Mouse (Mus musculus): ENCODE measurements around the gene Olfr328. TPM values are rescaled to one million over a fixed set of nuclear protein-coding genes. Genes with fewer than 3 reads are reported as not detected.

Olfr328 gene
- total RNA-seq, 4 experiments from 2014 or later = 0.14 to 0.25 (median 0.17) TPM; not detected in 1

Other genes with a start within 250 kb of the Olfr328 start
- gene Zfp692, start 248.6 kb downstream of the Olfr328 start, total RNA-seq (2022) = 10 to 100 TPM; 25.0 to 28.7 (median 26.5) TPM
- gene Zfp672, start 225.3 kb downstream of the Olfr328 start, total RNA-seq (2022) = 10 to 100 TPM; 41.1 to 48.4 (median 45.4) TPM
- 10 to 100 TPM; 41.8 to 49.8 (median 44.4) TPM for gene Sh3bp5l, start 224.9 kb downstream of the Olfr328 start, total RNA-seq (2022)
- gene Lypd8, start 176.6 kb downstream of the Olfr328 start, total RNA-seq (2022) = not detected
- gene 1810065E05Rik, start 134.5 kb downstream of the Olfr328 start, total RNA-seq (2022) = not detected
- gene Gm12253, start 123.1 kb downstream of the Olfr328 start, total RNA-seq (2022) = not detected
- gene Lypd9, start 102.7 kb downstream of the Olfr328 start, total RNA-seq (2022) = not detected
- not detected for gene Olfr30, start 93.4 kb downstream of the Olfr328 start, total RNA-seq (2022)
- gene Olfr332, start 63.1 kb downstream of the Olfr328 start, total RNA-seq (2022) = not detected
- gene Olfr331, start 53.1 kb downstream of the Olfr328 start, total RNA-seq (2022) = not detected
- not detected for gene Olfr330, start 20.8 kb downstream of the Olfr328 start, total RNA-seq (2022)
- gene Olfr329-ps, start 9.2 kb downstream of the Olfr328 start, total RNA-seq (2022) = not detected
- gene Olfr224, start 14.9 kb upstream of the Olfr328 start, total RNA-seq (2022) = not detected
- not detected for gene Olfr325, start 22.1 kb upstream of the Olfr328 start, total RNA-seq (2022)
- not detected for gene Olfr324, start 39.5 kb upstream of the Olfr328 start, total RNA-seq (2022)
- not detected for gene 2210407C18Rik, start 60.4 kb upstream of the Olfr328 start, total RNA-seq (2022)
- gene Olfr323, start 74.9 kb upstream of the Olfr328 start, total RNA-seq (2022) = not detected
- not detected for gene Trim58, start 84.8 kb upstream of the Olfr328 start, total RNA-seq (2022)
- gene Olfr322, start 103.1 kb upstream of the Olfr328 start, total RNA-seq (2022) = not detected
- gene Olfr320, start 125.5 kb upstream of the Olfr328 start, total RNA-seq (2022) = not detected
- gene Olfr319, start 143.5 kb upstream of the Olfr328 start, total RNA-seq (2022) = not detected
- gene Olfr318, start 168.4 kb upstream of the Olfr328 start, total RNA-seq (2022) = under 1 TPM in 3 of 4 experiments, not detected in 1; 0.09 to 0.13 (median 0.11) TPM
- gene Olfr317, start 183.6 kb upstream of the Olfr328 start, total RNA-seq (2022) = under 1 TPM in 2 of 4 experiments, not detected in 2; 0.35 to 0.44 TPM
- 1 to 10 TPM; 1.3 to 2.0 (median 1.7) TPM for gene Olfr316, start 197.1 kb upstream of the Olfr328 start, total RNA-seq (2022)
- not detected for gene Olfr315, start 217.6 kb upstream of the Olfr328 start, total RNA-seq (2022)
- not detected for gene Olfr314, start 227.3 kb upstream of the Olfr328 start, total RNA-seq (2022)
- gene Fam183b, start 246.3 kb upstream of the Olfr328 start, total RNA-seq (2022) = 1 to 10 TPM; 1.1 to 3.5 (median 1.6) TPM